Mouse (Mus musculus) cerebellum, postnatal 25 days (tissue): Measurements from ENCODE around the gene Fosl1.

Experiments used
- DNase-seq, 2 experiments: peaks; one replicate each; pipeline ENCODE4 v3.0.0; 2021; ENCODE audit warnings: mixed read lengths in 2 of 2

The Fosl1 gene

GRCm38 (mm10) chr19:5424782-5425741 lies 22.3 kb upstream of the Fosl1 start, which contains the start of the genes Drap1 and AI837181:
TSS of gene Drap1 (minus strand) at chr19:5424979.
TSS of gene AI837181 (plus strand) at chr19:5425144.
- DNase-seq, result peak; percentile 94 to 98

- peak; percentile 33 to 47 for DNase-seq
Measured at GRCm38 (mm10) chr19:5425906-5426565, 21.3 kb upstream of the Fosl1 start.

- peak in 1 of 2 experiments; percentile 10 for DNase-seq
Measured at GRCm38 (mm10) chr19:5426640-5427290, 20.6 kb upstream of the Fosl1 start.

GRCm38 (mm10) chr19:5428083-5428482 lies 19.3 kb upstream of the Fosl1 start:
- DNase-seq, result peak; percentile 24 to 48

GRCm38 (mm10) chr19:5429219-5429618 lies 18.1 kb upstream of the Fosl1 start:
- peak in 1 of 2 experiments; percentile 9 for DNase-seq

- DNase-seq, result peak; percentile 79 to 85
Measured at GRCm38 (mm10) chr19:5429806-5430205, 17.5 kb upstream of the Fosl1 start.

- DNase-seq, result peak in 1 of 2 experiments; percentile 16
Measured at GRCm38 (mm10) chr19:5430408-5430807, 16.9 kb upstream of the Fosl1 start.

- peak in 1 of 2 experiments; percentile 6 for DNase-seq
Measured at GRCm38 (mm10) chr19:5431911-5432464, 15.4 kb upstream of the Fosl1 start.

GRCm38 (mm10) chr19:5432992-5433852 lies 14.1 kb upstream of the Fosl1 start:
- DNase-seq, result peak; percentile 40 to 60

GRCm38 (mm10) chr19:5433951-5434350 lies 13.4 kb upstream of the Fosl1 start:
- no peak for DNase-seq

GRCm38 (mm10) chr19:5444371-5444908 lies 2.9 kb upstream of the Fosl1 start:
- no peak for DNase-seq

- DNase-seq, result no peak
Measured at GRCm38 (mm10) chr19:5444954-5445353, 2.4 kb upstream of the Fosl1 start.

GRCm38 (mm10) chr19:5445747-5446146 lies 1.6 kb upstream of the Fosl1 start:
- DNase-seq, result no peak

GRCm38 (mm10) chr19:5448354-5449150 lies 1.2 kb downstream of the Fosl1 start:
- no peak for DNase-seq

- DNase-seq, result no peak
Measured at GRCm38 (mm10) chr19:5449673-5450072, 2.3 kb downstream of the Fosl1 start.

GRCm38 (mm10) chr19:5451766-5452165 lies 4.4 kb downstream of the Fosl1 start:
- DNase-seq, result no peak

- no peak for DNase-seq
Measured at GRCm38 (mm10) chr19:5455037-5455436, 7.7 kb downstream of the Fosl1 start.

- no peak for DNase-seq
Measured at GRCm38 (mm10) chr19:5455568-5455967, 8.2 kb downstream of the Fosl1 start.

- peak in 1 of 2 experiments; percentile 13 for DNase-seq
Measured at GRCm38 (mm10) chr19:5456241-5456921, 9.0 kb downstream of the Fosl1 start.
